Mouse (Mus musculus): ENCODE data around the gene Ssc5d. TPM values are rescaled to one million over a fixed set of nuclear protein-coding genes. Genes with fewer than 3 reads are reported as not detected.

Gene Ssc5d
- total RNA-seq, 2 experiments from 2014 or later, result 11.8 to 12.1 TPM

DNA sequence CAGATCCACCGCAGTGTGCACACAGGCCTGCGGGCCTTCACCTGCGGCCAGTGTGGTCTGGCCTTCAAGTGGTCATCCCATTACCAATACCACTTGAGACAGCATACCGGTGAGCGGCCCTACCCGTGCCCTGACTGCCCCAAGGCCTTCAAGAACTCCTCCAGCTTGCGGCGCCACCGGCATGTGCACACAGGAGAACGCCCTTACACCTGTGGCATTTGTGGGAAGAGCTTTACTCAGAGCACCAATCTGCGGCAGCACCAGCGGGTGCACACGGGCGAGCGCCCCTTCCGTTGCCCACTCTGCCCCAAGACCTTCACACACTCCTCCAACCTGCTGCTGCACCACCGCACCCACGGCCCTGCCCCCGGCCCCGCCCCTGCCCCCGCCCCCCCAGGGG, 6.5 kb upstream of the Ssc5d start:
- DNase-seq (ENCODE audit: low spot score in 2 of 2), result no peak

DNA sequence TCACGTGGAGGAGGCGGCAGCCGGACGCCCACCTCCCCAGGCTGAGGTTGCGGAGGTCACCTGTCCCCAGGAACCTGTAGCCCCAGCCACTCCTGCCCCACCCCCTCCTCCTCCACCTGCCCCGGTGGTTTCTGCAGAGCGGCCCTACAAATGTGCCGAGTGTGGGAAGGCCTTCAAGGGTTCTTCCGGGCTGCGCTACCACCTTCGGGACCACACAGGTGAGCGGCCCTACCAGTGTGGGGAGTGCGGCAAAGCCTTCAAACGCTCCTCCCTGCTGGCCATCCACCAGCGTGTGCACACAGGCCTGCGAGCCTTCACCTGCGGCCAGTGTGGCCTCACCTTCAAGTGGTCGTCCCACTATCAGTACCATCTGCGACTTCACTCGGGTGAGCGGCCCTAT, 5.6 kb upstream of the Ssc5d start:
- no peak for DNase-seq (ENCODE audit: low spot score in 2 of 2)

DNA sequence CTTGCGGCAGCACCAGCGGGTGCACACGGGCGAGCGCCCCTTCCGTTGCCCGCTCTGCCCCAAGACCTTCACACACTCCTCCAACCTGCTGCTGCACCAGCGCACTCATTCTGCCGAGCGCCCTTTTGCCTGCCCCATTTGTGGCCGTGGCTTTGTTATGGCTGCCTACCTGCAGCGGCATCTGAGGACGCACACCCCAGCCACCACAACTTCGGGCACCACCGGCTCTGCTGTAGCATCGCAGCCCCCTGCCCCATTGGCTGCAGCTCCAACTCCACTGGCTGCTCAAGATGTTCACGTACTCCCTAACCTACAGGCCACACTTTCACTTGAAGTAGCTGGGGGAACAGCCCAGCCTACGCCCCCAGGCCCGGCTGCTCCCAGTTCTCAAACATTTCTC, 5.1 kb upstream of the Ssc5d start:
- DNase-seq (ENCODE audit: low spot score in 2 of 2), result no peak

DNA sequence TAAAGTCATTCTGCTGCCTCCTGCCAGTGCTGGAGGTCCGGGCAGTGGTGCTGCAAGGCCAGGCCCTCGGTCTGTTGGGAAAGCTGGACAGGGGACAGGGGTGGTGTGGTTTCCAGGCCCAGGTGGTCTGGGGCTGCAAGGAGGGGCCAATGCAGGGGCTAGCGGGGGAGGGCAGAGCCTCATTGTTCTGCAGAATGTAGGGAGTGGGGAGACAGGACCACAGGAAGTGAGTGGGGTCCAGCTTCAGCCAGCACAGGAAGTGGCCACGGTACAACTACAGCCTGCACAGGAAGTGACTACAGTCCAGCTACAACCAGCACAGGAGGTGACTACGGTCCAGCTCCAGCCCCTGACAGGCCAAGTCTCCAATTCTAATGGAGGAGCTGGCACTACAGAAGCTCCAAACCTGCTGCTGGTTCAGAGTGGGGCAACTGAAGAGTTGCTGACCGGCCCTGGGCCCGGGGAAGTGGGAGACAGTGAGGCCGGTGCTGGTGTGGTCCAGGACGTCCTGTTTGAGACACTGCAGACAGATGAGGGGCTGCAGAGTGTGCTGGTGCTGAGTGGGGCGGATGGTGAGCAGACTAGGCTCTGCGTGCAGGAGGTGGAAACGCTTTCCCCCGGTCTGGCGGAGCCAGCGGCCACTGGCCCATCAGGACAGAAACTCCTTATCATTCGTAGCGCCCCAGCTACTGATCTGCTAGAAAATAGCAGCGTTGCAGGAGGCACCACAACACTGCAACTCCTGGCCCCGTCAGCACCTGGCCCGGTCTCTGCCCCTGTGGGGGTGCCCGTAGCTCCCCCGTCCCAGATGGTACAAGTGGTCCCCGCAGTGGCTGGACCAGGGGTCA, 4.4 kb upstream of the Ssc5d start:
- DNase-seq (ENCODE audit: low spot score in 2 of 2), result no peak

DNA sequence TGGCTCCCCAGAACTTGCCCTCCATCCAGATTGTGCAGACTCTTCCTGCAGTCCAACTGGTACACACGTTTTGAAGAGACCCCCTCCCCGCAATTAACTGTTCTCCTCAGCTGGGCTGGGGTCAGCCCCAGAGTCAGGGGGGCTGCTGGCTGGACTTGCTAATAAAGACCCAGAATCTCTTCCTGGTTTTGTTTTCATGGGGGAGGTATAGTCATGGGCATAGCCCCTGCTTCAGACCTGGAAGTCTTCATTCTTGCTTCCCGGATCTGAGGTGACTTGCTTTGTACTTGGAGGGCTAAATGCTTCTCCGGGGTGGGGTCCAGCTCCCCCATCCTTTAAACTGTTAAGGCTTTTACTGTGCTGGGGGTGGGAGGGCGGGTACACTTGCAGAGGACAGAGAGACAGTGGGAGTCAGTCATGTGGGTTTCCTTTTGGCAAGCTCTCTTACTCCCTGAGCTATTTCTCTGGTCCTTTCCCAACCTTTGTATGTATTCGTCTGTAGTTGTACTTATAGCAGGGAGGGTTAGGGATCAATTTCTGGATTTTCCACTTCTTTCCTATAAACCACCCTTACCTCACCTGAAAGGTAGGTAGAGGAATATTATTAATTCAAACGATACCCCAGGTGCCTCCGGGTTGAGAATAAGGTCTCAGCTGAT, 3.6 kb upstream of the Ssc5d start, which contains the start of gene Nat14:
Gene Nat14, plus strand, starts transcription at position 205 of the 659 bp plus-strand sequence.
- DNase-seq (ENCODE audit: low spot score in 2 of 2), result no peak

DNA sequence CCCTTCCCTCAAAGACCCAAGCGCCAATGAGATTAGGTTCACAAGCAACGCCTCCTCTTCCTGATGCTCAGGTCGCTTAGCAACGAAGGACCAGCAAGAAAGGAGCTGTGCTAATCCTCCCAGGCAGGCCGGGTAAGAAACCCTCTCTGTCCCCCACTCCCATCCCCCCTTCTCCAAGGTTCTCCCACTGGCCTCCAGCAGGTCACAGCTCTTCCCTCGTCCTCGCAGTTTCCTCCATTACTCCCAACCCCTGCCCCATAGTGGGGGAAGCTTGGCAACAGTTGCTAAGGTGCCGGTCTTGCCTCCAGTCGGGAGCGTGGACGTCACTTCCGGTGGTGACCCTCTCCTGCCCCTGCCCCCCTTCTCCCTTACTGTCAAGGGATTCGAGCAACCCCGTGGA, 3.1 kb upstream of the Ssc5d start:
- DNase-seq (ENCODE audit: low spot score in 2 of 2), result peak in 1 of 2 experiments; percentile 49

DNA sequence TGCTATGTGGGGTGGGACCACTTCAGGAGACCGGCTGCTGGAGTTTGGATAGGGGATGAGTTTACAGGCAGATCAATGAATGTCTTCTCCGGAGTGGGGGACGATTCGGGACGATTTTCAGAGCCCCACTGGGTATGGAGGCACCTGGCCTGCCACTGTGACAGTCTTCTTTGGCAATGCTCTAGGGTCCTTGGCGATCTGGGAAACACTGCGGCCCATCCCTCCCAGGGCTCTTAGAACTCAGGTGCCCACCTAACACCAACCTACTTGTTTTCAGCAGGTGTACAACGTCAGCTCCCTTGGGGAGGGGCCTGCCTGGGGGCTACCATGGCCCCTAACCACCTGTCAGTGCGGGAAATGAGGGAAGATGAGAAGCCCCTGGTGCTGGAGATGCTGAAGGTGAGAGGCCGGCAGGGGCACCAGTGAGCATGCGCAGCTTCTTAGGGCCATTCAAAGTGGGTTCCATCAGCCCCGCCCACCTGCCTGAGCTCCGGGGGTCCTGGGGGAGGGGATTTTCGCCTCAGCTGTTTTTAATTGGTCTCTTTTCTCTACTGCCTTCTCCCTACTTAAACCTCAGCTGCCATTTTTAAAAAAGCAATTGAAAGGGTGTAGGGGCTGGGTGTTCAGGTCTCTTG, 2.5 kb upstream of the Ssc5d start:
- no peak for DNase-seq (ENCODE audit: low spot score in 2 of 2)

DNA sequence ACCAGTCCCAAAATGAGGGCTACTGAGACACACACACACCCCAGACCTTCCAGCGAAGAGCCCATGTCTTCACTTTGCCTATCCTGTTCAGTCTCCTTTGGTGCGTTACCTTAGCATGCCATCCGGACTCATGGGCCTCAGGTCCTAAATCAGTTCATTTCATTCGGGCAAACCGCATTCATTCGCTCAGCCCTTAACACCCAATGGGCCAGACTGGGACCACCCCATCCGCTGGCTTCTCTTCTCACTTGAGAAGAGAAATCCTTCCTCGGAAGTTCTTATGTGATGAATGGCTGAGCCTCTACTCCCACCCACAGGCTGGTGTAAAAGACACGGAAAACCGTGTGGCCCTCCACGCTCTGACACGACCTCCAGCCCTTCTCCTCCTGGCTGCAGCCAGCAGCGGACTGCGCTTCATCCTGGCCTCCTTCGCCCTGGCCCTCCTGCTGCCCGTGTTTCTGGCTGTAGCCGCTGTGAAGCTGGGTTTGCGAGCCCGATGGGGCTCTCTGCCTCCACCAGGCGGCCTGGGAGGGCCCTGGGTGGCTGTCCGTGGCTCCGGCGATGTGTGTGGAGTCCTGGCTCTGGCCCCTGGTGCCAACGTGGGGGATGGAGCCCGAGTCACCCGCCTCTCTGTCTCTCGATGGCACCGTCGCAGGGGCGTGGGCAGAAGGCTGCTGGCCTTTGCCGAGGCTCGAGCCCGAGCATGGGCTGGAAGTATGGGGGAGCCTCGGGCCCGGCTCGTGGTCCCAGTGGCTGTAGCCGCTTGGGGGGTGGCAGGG, 1.8 kb upstream of the Ssc5d start:
- DNase-seq (ENCODE audit: low spot score in 2 of 2), result no peak

DNA sequence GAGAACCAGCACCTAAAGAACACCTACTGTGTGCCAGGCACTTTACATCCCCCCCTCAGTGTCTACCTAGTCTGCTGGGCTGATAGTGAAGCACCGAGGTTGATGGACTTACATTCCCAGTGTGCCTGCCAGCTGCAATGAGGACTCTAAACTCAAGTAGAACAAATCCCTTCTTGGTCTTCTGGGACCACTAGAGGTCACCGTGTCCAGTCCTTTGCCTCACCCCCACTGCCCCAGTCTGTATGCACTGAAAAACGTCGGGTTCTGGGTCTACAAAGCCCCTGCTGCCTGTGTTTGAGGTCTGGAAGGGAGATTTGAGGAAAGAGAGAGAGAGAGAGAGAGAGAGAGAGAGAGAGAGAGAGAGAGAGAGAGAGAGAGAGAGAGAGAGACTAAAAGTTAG, 1.1 kb upstream of the Ssc5d start:
- DNase-seq (ENCODE audit: low spot score in 2 of 2), result no peak

DNA sequence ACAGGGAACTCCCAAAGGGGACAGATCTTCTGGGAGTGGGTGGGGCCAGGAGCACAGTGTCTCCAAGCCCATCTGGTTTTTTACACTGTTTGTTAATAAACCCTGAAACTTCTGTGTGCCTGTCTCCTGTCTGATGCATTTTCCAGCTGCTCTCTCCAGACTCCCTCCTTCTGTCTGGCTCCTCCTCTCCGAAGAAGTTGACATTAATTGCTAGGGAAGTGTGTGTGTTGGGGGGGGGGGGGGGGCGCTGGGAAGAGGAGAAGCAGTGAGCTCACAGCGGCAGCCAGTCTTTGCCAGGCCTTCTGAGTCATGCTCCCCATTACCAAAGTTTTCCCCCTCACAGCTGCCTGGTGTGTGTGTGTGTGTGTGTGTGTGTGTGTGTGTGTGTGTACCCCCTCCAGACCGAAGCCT, 689 bp upstream of the Ssc5d start:
- DNase-seq (ENCODE audit: low spot score in 2 of 2), result no peak

DNA sequence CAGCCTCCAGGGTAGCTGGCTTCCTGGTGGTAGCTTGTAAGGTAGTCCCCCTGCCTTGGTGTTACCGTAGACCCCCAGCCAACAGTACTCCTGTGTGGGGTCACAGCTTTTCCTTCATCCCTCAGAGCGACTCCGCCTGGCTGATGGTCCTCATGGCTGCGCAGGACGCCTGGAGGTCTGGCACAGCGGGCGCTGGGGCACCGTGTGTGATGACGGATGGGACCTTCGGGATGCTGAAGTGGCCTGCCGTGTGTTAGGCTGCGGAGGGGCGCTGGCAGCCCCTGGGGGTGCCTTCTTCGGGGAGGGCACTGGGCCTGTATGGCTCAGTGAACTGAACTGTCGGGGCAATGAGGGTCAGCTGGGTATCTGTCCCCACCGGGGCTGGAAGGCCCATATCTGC, 1.3 kb downstream of the Ssc5d start:
- no peak for DNase-seq (ENCODE audit: low spot score in 2 of 2)

DNA sequence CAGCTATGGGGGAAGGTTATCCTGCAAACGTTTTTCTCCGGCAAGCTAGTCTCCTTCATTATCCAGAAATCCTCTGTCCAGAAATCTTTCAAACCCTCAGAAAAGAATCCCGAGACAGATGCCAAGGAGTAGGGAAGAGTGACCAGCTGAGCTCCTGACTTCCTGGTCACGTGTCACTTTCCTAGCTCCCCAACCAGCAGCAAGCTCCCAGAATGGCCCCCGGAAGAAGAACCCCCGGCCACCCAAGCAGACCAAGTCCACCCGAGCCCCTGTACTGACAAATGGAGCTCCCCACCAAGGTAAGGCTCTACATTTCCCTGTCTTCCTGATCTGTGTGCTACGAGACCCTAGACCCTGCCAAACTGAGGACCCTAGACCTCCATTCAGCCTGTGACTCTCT, 2.1 kb downstream of the Ssc5d start:
- no peak for DNase-seq (ENCODE audit: low spot score in 2 of 2)

DNA sequence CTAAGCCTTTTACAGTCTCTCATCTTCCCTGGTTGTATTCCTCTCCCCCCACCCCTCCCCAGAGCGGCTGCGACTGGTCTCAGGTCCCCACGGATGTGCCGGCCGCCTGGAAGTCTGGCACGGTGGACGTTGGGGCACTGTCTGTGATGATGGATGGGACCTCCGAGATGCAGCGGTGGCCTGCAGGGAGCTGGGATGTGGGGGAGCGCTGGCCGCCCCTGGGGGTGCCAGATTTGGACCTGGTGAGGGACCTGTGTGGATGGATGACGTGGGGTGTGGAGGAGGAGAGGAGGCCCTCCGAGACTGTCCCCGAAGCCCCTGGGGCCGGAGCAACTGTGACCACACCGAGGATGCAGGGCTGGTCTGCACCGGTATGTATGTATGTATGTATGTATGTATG, 2.7 kb downstream of the Ssc5d start:
- no peak for DNase-seq (ENCODE audit: low spot score in 2 of 2)

DNA sequence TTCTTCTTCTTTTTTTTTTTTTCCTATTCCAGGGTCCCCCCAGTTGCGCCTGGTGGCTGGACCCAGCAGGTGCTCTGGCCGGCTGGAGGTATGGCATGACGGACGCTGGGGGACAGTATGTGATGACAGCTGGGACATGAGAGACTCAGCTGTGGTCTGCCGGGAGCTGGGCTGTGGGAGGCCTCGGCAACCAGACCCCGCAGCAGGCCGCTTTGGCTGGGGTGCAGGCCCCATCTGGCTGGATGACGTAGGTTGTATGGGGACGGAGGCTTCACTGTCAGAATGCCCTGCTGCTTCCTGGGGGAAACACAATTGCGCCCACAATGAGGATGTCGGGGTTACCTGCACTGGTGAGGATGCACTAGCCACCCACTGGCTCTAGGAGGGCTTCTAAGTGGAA, 7.5 kb downstream of the Ssc5d start:
- DNase-seq (ENCODE audit: low spot score in 2 of 2), result no peak

DNA sequence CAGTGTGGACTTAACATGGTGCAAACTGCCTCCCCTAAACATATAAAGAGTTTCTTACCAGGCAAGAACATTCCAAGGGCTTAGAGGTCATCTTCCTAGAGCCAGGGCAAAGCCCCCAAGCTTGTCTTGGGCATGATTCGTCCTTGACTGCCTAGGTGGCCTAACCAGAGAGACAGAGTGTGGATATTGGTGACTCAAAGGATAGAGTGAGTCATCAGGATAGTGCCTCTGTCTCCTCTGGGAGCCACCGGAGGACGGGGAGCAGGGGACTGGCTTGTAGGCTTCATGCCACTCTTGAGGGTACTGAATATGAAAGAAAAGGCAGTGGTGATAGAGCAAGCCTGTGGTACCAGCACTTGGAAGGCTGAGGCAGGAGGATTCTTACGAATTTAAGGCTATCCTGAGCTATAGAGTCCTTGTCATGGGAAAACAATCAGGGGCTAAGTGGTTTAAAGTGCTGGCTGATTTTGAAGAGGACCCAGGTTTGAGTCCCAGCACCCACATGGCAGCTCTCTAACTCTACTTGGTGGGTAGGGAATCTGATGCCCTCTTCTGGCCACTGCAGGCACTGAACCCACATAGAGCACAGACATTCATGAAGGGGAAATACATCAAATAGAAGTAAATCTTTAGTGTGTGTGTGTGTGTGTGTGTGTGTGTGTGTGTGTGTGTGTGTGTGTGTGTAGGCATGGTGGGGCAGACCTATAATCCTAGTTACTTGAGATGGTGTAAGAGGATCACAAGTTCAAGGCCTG, 8.8 kb downstream of the Ssc5d start:
- DNase-seq (ENCODE audit: low spot score in 2 of 2), result no peak

DNA sequence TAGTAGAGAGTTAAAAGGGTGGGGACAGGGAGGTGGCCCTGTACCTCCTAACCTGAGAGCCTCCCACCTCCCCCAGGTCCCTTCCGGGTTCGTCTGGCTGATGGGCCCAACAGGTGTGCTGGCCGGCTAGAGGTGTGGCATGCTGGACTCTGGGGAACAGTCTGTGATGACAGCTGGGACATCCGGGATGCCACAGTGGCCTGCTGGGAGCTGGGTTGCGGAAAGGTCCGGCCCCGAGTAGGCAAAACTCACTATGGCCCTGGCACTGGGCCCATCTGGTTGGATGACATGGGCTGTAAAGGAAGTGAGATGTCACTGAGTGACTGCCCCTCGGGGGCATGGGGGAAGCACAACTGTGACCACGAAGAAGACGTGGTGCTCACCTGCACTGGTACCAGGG, 11.2 kb downstream of the Ssc5d start:
- no peak for DNase-seq (ENCODE audit: low spot score in 2 of 2)

DNA sequence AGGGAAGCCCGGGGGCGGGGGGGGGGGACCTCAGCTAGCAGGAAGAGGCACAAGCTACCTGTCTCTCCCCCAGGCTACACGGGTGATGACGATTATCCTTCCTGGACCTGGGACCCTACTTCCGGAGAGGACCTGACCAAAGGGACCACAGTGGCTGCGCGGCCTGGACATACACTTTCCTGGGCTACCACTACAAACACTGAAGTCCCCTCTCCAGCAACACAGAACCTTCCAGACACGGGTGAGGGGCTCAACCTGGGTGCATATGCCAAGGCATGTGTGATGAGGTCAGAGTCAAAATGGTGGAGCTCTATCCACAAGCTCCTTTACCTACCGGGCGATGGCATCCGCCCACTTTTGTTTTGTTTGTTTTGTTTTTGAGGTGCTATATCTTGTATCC, 11.8 kb downstream of the Ssc5d start:
- no peak for DNase-seq (ENCODE audit: low spot score in 2 of 2)

DNA sequence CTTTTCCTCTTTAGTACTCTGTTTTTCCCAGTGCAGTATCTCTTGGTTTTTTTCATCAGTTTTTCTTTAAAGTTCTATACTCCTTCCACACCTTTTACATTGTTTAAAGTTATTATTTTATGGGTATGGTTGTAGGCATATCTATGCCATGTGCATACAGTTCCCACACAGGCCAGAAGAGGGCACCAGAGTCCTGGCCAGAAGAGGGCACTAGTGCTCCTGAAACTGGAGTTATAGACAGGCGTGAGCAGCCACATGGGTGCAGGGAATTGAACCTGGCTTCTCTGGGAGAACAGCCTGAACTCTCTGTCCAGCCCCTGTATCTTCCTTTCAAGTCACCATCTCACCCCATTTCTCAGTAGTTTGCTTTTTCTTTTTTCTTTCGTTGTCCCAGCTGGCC, 12.9 kb downstream of the Ssc5d start:
- peak in 1 of 2 experiments; percentile 58 for DNase-seq (ENCODE audit: low spot score in 2 of 2)

DNA sequence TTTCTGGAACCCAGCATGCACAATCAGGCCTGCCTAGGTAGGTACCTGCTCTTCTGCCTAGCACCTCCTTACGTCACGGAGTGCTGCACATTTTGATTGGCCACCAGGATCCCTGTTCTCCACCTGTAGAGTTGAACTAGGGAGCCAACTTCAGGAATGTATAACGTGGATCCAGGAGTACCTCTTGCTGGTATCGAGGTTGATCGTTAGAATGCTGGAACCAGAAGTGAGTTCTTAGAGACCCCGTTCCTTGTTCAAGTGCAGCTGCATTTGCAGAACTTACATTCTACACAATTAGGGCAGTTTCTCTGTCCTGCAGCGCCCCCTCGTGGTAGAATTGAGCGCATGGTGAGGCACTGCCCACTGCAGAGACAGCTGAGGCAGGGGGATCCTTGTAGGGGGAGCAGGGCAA, 14.5 kb downstream of the Ssc5d start:
- DNase-seq (ENCODE audit: low spot score in 2 of 2), result peak; percentile 64 to 78

DNA sequence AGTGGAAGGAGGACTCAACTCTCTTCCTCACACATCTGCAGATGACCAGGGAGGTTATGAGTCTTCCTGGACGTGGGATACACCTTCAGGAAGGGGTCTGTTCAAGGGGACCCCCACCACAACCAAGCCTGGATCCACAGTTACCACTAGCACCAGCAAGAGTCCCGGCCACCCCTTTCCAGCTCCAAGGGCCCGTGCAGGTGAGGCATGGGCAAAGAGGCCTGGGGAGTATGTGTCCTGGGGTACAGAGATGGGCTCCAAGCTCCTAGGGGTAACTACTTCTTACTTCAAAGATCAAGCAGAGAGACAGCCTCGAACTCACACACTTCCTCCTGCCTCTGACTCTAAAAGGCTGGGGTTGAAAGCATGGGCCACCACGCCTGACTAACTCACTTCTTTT, 17.1 kb downstream of the Ssc5d start:
- no peak for DNase-seq (ENCODE audit: low spot score in 2 of 2)
